Mouse (Mus musculus): Measurements from ENCODE around the gene Serpinb6e. TPM values are rescaled to one million over a fixed set of nuclear protein-coding genes. Genes with fewer than 3 reads are reported as not detected.

The Serpinb6e gene
- polyA plus RNA-seq (2014; fragmentation: Nextera tagmentation; extraction: Ambion mirVana), result not detected in 2 replicates

- WGBS, result 52% methylated on average over 1 of the region's 1 CpGs
- ATAC-seq (ENCODE audit: low FRiP score) (no peak), DNase-seq (ENCODE audit: low spot score, missing footprints) (no peak)
- Histone ChIP-seq H3K9ac (ENCODE audit: low read length) (no peak within 1 kb of the TSS), H3K4me3 (ENCODE audit: low read depth, low read length) (no peak within 1 kb of the TSS), H3K27me3 (ENCODE audit: control insufficient read depth, insufficient read depth, low read length) (no peaks in the 10 kb centered on the region), H3K27ac (ENCODE audit: low read depth, low read length) (no peak within 1 kb of the TSS), H3K9me3 (ENCODE audit: control insufficient read depth, low read length) (no peaks in the 10 kb centered on the region), H3K4me1 (ENCODE audit: control insufficient read depth, insufficient read depth, low read length) (no peaks in the 10 kb centered on the region), H3K36me3 (ENCODE audit: control insufficient read depth, insufficient read depth, low read length) (no peaks in the 10 kb centered on the region), H3K4me2 (no peak within 1 kb of the TSS)
Measured at GRCm38 (mm10) chr13:33843308-33843707, at the start of gene Serpinb6e. Serpinb6e (minus strand) TSS chr13:33843408.

GRCm38 (mm10) chr13:33830751-33831150 lies 12.5 kb downstream of the Serpinb6e start:
- H3K4me3 ChIP-seq (ENCODE audit: low read depth, low read length), result no peak overlapping the region
- H3K9me3 ChIP-seq (ENCODE audit: control insufficient read depth, low read length), result 0 out of 2 replicates have a peak, but pooled peaks cover 3% of the 10 kb centered on the region
- H3K36me3 ChIP-seq (ENCODE audit: control insufficient read depth, insufficient read depth, low read length), result no peaks in the 10 kb centered on the region
- H3K9ac ChIP-seq (ENCODE audit: low read length), result no peak overlapping the region
- H3K27me3 ChIP-seq (ENCODE audit: control insufficient read depth, insufficient read depth, low read length), result no peaks in the 10 kb centered on the region
- 82% methylated on average over 2 of the region's 2 CpGs for WGBS
- H3K4me2 ChIP-seq, result no peak overlapping the region
- ATAC-seq (ENCODE audit: low FRiP score) (no peak), DNase-seq (ENCODE audit: low spot score, missing footprints) (no peak)
- H3K27ac ChIP-seq (ENCODE audit: low read depth, low read length), result no peak overlapping the region
- no peaks in the 10 kb centered on the region for H3K4me1 ChIP-seq (ENCODE audit: control insufficient read depth, insufficient read depth, low read length)

GRCm38 (mm10) chr13:33823421-33823820 lies 19.8 kb downstream of the Serpinb6e start:
- DNase-seq (ENCODE audit: low spot score, missing footprints) (no peak), ATAC-seq (ENCODE audit: low FRiP score) (no peak)
- Histone ChIP-seq H3K9ac (ENCODE audit: low read length) (no peak overlapping the region), H3K9me3 (ENCODE audit: control insufficient read depth, low read length) (peaks cover 3% of the 10 kb centered on the region; the same call in 1 of the 2 replicates), H3K27ac (ENCODE audit: low read depth, low read length) (no peak overlapping the region), H3K4me1 (ENCODE audit: control insufficient read depth, insufficient read depth, low read length) (no peaks in the 10 kb centered on the region), H3K36me3 (ENCODE audit: control insufficient read depth, insufficient read depth, low read length) (no peaks in the 10 kb centered on the region), H3K4me3 (ENCODE audit: low read depth, low read length) (no peak overlapping the region), H3K4me2 (no peak overlapping the region), H3K27me3 (ENCODE audit: control insufficient read depth, insufficient read depth, low read length) (no peaks in the 10 kb centered on the region)

GRCm38 (mm10) chr13:33821490-33822143 lies 21.6 kb downstream of the Serpinb6e start:
- no peak for DNase-seq (ENCODE audit: low spot score, missing footprints)
- 79% methylated on average over 5 of the region's 5 CpGs for whole genome bisulfite sequencing
- no peak for ATAC-seq (ENCODE audit: low FRiP score)
- Histone ChIP-seq H3K4me3 (ENCODE audit: low read depth, low read length) (no peak overlapping the region), H3K4me2 (no peak overlapping the region), H3K36me3 (ENCODE audit: control insufficient read depth, insufficient read depth, low read length) (no peaks in the 10 kb centered on the region), H3K27ac (ENCODE audit: low read depth, low read length) (no peak overlapping the region), H3K9me3 (ENCODE audit: control insufficient read depth, low read length) (peaks cover 3% of the 10 kb centered on the region; the same call in 1 of the 2 replicates), H3K4me1 (ENCODE audit: control insufficient read depth, insufficient read depth, low read length) (no peaks in the 10 kb centered on the region), H3K27me3 (ENCODE audit: control insufficient read depth, insufficient read depth, low read length) (no peaks in the 10 kb centered on the region), H3K9ac (ENCODE audit: low read length) (no peak overlapping the region)

Other genes with a start within 250 kb of the Serpinb6e start
- not detected in 2 replicates for gene Serpinb6d, start 182.0 kb downstream of the Serpinb6e start, polyA plus RNA-seq (2014; fragmentation: Nextera tagmentation; extraction: Ambion mirVana)
- 0.29 TPM in 1 of 2 replicates, not detected in the other for gene Serpinb6c, start 62.3 kb upstream of the Serpinb6e start, polyA plus RNA-seq (2014; fragmentation: Nextera tagmentation; extraction: Ambion mirVana)
- 18.7 and 19.4 TPM in 2 replicates for gene Nqo2, start 121.3 kb upstream of the Serpinb6e start, polyA plus RNA-seq (2014; fragmentation: Nextera tagmentation; extraction: Ambion mirVana)
- gene Ripk1, start 159.0 kb upstream of the Serpinb6e start, polyA plus RNA-seq (2014; fragmentation: Nextera tagmentation; extraction: Ambion mirVana), result 8.2 and 10.0 TPM in 2 replicates
- gene Serpinb6a, start 159.4 kb upstream of the Serpinb6e start, polyA plus RNA-seq (2014; fragmentation: Nextera tagmentation; extraction: Ambion mirVana), result 35.7 and 36.1 TPM in 2 replicates
- gene Bphl, start 194.2 kb upstream of the Serpinb6e start, polyA plus RNA-seq (2014; fragmentation: Nextera tagmentation; extraction: Ambion mirVana), result 32.5 and 35.2 TPM in 2 replicates
- 398 and 417 TPM in 2 replicates for gene Tubb2a, start 234.6 kb upstream of the Serpinb6e start, polyA plus RNA-seq (2014; fragmentation: Nextera tagmentation; extraction: Ambion mirVana)

All from midbrain, embryonic 11.5 days (tissue).